Mouse (Mus musculus) cerebellum, adult 8-10 months (tissue): Measurements from ENCODE around the gene Lexm.
A peak's percentile ranks its signal among the peaks of the same experiment; 100 is the strongest.

Experiments used
- DNase-seq: peaks from one replicate; pipeline ENCODE4 v3.0.0; 2022

The Lexm gene

DNA sequence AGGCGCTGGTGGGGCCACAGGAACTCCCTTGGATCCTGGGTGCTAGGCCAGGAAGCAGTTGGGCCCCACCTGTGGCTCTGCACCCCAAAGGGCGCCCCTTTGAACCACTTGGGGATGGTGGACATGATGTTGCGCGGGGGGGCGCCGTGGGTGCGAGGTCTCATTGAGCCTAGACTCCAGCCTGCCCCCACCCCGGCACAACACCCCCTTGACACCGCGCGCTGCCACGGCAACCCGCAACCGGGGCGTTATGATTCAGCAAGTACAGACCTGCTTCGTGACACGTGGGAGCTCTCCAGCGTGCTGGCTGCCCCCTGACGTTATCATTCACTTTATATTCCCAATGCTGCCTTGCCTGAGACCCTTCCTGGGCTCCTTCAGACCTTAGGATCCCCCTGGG, at the start of gene Lexm:
Gene Lexm, minus strand, starts transcription at position 186 of the 400 bp plus-strand sequence.
- DNase-seq: no peak

DNA sequence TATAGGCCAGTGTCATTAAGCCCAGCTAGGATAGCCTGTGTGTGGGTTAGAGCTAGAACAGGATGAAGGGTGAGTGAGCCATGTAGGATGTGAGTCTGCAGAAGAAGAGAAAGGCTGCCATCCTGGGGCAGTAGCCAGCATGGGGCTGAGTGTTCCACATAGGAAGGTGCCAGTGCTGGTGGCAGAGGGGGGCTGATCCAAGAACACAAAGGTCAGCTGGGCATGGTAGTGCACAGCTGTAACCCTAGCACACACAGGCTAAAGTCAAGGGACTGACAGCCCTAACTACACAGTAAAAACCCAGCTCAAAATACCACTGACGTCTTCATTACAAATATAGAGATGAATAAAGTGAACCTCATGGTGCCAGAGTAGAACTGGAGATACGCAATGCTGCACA, 49.5 kb upstream of the Lexm start:
- no peak for DNase-seq

DNA sequence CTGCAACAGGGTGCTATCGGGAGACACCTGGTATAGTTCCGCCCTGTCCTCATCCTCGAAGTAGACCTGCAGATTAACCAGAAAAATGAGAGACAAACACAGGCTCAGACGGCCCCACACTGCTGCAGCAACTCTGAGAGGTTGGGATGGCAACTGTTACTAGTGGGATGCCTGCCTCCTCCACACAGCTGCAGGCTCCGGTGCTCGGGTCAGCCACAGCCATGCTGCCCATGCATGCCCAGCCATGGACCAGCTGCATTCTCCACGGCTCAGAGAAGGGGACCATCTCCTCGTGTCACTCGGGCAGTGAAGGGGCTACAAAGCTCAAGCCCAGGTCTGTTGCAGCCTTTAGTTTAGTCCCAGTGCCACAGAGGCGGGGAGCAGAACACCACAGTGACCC, 48.6 kb upstream of the Lexm start:
- DNase-seq: no peak

DNA sequence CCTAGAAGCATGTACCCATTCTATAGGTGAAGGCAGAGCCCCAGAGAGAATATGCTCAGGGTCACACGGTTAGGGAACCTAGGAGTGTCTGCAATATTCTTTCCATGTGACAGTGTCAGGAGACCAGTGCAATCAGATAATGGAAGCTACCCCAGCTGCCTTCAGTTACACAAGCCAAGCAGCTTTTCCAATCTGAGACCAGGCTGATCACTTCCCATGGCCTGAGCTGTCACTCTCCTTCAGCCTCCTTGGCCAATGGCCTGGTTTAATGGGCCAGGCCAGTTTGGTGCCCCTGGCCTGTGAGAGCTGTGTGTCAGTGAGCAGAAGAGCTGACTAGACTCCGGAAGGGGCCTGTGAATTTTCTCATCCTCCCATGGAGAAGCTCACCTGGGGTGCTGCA, 48.2 kb upstream of the Lexm start:
- no peak for DNase-seq

DNA sequence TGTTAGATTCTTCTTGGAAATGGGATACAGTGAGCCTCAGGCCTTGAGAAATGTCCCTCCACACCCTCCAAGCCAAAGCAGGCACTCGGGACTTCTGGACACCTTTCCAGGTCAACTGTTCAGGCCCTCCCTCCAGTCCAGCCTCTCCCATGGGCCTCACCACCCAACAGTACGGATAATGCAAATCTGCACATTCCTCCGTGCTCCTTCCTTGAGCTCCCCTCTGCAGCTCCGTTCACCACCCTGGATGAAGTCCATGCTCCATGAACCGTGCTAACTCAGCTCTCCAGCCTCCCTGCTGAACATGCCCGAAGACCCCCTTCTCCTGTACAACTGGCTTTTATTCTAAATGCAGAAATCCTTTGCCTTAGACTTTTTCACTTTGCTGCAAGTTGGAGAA, 47.7 kb upstream of the Lexm start:
- no peak for DNase-seq

DNA sequence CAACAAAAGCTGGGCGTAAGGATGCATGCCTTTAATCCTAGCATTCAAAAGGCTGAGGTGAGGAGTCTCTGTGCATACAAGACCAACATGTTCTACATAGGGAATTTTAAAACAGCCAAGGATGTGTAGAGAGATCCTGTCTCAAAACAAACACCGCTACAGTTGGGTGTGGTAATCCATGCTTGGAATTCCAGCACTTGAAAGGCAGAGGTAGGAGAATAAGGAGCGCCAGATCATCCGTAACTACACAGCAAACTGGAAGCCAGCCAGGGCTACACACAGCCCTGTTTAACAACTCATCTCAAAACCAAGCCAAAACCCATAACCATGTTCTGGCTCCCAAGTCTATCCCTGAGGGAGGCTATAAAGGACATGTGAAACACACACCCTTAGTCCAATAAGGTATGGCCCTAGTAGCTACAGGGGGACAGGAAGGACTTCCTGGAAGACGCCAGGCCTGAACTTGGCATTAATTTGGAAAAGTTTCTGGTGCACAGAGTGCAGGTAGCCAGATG, 47.0 kb upstream of the Lexm start:
- DNase-seq: no peak

DNA sequence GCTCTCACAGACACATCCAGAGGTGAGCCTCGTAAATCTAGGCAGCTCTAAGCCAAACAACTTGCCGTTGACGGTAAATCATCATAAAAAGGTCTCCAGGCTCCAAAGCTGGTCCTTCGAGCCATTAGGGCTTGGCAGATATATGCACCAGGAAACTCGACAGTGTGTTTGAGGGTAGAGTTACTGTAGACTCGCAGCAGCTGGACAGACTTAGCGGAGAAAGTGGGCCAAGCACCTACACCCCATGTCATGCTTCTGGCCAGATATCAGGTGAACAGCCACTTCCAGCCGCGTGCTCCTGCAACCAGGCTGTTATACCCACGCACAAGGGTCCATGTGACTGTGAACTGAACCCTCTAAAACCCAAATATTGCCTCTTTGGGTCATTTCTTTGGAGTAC, 38.6 kb upstream of the Lexm start:
- no peak for DNase-seq

DNA sequence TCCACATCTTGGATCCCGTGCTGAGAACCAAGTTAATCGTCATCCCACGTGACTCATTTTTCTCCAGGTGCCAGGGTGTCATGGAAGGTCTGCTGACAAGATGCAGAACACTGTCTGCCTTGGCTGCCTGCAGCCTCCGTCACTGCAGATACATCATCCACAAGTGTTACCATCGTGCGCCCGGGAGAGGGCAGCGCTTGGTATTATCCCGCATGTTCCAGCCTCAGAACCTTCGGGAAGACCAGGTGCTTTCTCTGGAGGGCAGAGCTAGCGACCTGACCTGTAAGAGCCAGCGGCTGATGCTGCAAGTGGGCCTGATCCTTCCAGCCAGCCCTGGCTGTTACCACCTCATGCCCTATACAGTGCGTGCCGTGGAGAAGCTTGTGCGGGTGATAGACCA, 36.0 kb upstream of the Lexm start:
- DNase-seq: no peak

DNA sequence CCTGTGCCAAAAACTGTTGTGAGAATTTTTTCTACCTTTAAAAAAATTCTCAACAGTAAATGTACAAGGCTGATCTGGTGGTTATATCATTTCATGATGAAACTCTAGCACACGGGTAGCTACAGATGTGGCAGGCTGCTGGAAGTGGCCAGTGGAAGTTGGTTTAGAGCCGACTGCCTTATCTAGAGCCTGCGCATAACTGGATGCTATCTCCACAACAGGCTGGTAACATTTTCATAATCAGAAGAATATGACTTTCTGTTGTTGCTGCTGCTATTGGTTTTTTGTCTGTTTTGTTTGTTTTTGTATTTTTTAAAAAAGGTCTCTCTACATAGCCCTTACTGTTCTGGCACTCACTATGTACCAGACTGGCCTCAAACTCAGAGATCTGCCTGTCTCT, 35.5 kb upstream of the Lexm start:
- DNase-seq: no peak

DNA sequence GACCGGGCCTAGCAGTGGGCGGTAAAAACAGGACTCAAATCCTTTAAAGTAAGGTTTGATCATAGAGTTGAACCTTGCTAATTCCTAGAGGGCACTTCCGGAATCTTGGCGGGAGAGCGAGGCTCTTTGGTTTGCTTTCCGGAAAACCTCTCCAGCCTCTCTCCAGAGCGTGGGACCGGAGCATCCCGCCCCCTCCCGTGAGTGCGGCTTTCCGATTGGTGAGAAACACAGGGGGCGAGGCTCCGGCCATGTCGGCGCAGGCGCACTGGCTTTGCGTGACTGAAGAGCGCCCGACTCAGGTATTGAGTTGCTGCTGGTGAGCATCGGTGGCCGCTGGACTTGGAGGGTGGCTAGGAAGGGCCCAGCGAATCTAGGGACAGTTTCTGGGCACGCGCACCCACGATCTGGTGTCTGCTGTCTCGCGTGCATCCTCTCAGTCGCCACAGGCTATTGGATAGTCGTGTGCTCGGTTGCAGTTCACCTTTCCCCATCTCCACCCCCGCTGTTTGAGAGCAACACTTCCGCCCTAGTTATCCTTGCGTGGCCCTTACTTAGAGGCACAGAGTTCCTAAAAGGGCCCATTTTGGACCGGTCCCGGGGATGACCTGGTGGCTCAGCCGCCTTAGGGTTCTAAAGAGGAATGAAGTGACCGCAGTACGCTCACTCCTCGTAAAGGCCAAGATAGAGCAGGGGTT, 33.9 kb upstream of the Lexm start, which contains the start of gene Pars2:
Gene Pars2, plus strand, starts transcription at position 237 of the 695 bp plus-strand sequence.
- DNase-seq: peak; percentile 98

DNA sequence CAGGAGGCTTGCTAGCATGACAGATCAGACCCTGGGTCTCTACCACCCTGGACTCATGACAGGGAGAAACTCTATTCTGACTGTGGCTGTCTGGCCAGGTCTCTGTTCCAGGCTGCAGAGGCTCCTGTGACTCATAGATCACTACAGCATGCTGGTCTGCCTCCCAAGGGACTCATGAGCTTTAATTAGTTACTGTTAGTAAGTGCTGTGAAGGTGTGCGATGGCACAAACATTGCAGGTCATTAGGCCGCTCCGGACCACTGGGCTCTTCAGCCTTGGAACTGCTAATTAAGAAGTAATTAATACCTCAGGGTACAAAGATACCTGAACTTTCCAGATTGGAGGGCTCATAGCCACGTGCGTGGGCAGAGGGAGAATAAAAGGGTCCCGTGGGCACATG, 30.1 kb upstream of the Lexm start:
- DNase-seq: no peak

DNA sequence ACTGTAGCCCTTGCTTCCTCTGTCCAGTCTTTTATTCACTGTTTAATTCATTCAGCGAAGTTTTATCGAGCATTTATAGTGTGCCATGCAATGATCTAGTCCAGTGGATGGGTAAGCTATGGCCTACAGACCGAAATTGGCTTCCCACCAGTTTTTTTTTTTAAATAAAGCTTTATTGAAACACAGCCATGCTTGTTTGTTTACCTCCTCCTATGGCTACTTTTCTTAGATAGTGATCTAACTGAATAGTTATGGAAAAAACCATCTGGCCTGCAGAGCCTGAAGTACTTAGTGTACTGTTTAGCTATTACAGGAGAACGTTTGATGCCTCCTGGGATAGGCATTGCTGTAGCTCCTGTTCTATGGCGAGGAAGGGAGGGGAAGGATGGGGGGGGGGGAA, 28.8 kb upstream of the Lexm start:
- DNase-seq: no peak

DNA sequence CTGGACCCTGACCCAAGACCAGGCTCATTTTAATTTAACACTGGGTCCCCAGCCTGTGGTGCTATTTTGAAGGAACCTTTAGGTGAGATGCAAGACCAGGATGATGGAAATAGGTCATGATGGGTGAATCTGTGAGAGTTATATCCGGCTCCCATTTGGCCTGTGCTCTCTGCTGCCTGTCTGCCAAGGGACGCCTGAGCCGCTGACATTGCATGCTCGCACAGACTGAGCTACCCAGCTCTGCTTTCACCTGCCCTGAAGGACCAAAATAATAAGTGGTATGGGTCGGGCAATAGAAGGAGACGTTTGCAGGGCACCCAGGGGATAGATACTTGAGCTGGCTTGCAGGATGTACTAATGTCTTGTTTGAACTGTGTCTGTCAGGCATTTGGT, 27.2 kb upstream of the Lexm start:
- DNase-seq: no peak

DNA sequence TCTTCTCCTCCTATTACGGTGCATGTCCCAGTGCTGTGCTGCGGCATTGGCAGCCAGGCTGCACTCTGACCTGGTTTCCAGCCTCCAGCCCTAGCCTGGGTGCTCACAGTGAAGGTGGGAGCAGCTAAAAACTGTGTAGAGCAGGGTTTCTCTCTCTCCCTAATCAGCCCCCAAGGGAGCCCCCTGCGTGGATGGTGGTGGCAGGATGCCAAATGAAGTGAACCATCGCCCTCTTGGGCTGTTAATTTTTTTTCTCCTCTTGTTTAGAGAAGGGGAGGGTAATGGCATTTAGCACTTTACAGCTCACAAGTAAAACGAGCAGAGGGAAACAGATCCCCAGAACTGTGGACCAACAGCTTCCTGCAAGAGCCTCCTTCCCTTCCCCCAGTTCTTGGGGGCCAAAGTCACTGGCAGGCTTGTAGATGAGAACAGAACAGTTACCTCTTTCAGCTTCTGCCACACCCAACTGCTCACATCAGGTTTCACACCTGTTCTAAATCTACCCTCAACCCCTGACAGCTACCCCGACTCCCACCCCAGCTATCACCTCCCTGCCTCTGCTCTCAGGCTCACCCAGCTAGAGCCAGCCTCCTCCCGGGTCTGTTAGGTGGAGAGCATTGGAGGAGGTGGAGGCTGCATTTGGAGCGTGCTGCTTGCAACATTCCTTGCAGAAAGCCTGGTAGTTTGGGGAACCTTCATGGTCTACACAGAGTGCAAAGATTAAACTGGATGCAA, 26.6 kb upstream of the Lexm start:
- DNase-seq: no peak

DNA sequence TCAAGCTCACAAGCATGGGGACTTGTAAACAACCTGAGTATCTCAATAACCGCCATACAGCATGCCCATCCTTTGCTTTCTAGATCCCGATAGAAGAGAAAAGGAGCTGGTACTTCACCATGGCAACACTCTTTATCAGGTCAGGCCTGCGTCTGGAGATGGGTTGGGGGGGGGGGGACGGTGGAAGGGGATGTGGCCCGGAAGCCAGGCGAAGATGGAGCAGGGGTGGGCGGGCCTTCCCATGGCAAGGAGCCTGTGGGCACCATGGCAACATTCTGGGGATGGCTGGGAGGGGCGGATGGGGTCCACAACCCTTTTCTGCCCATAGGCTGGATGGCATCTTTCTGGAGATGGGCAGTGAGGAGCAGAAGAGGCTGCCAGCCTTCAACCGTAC, 17.0 kb upstream of the Lexm start:
- DNase-seq: no peak

DNA sequence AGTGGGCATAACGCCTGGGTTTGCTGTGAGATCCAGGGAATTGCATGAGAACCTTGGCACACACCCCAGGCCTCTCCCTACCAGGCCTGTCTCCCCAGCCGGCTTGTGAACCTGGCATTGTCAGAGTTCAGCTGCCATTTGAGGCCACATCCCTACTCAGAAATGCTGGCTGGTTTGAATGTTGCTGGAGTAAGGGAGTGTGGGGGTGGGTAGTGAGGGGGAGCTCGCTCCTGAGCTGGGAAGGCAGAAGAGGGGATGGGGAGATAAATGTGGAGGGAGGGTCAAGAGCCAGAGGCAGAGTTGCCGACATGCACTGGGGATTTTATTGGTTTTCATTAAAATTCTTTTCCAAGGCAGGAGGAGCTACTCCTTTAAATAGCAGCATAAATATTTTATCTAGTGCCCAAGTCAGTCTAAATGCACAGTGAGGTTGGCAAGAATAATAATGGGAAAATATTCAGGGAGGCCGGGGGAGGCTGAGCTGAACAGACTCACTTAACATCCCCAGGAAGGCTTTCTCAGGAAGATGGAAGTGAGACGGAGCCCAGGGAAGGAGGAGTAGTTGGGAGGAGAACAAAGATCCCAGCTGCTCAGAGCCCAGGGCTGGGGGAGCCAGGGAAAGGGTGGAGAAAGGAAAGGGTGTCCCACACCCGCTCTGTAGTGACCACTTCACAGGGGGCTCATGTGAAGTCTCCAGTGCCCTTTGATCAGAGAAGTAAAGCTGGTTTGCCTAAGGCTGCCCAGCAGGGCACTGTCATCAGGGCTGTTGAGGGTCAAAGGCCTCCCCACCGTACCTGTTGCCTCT, 16.4 kb upstream of the Lexm start:
- DNase-seq: no peak

DNA sequence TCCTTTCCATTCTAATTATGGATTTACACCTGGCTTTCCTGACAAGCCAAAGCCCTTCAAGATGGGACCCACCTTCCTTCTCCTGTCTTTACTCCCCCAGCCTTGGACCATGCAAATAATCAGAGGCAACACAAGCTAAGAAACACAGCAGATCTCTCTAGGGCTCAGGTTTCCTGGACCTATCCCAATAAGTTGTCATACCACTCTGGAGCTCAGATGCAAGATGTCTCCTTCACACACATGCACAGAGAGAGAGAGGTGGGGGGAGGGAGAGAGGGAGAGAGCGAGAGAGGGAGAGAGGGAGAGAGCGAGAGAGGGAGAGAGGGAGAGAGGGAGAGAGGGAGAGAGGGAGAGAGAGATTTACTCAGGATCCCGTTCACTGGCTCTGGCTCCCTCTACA, 15.3 kb upstream of the Lexm start:
- DNase-seq: no peak

DNA sequence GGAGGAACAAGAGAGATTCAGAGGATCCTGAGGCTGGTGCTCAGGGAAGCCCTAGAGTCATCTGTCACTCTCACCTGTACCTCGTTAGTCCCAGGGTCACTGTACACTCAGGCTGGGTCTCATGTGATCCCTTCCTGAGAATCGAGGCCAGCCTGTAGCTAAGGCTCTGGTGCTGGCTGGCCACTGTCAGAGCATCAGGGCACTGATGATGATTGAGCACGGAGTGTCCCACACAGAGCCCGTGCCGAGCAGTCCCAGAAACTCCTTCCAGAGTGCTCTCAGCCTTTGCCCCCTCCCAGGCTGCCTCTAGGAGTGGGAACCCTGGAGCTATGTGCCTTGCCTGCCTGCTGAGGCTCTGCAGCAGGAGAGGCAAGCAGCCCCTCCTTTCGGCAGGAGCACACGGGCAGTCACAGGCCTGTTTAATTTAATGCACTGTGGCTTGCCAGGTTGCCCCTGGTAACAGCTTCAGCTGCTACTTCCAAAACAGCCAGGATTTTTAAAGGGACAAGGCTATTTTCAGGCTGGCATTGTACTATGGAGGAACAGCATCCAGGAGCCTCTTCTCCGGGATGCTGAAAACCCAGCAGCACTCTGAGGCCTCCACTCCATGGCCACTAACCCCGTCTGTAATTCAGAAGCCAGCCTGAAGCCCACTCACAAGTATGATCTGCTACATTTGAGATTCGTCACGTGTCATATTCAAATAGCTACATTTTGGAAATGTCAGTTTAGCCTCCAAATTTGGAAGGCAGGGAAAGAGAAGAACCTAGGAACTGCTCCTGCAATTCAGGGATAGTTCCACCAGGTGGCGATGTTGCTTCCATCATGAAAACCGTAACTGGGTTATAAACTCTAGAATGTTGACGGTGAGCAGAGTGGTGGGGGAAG, 13.5 kb upstream of the Lexm start:
- peak; percentile 78 for DNase-seq

DNA sequence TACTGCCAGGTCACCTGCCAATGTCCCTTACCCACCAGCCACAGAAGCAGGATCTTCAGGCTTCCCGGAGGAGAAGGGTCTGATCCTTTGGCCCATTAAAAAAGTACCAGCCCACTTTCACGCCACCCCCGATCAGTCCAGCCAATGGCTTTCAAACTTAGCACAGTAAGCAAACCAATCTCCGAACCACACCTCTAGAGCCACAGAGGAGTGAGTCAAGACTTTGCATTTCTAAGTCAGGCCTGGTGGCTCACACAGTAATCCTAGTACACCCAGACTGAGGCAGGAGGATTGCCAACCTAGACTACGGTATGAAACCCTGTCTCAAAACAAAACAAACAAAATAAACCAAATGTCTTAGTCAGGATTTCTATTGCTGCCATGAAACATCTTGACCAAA, 12.3 kb upstream of the Lexm start:
- DNase-seq: no peak

DNA sequence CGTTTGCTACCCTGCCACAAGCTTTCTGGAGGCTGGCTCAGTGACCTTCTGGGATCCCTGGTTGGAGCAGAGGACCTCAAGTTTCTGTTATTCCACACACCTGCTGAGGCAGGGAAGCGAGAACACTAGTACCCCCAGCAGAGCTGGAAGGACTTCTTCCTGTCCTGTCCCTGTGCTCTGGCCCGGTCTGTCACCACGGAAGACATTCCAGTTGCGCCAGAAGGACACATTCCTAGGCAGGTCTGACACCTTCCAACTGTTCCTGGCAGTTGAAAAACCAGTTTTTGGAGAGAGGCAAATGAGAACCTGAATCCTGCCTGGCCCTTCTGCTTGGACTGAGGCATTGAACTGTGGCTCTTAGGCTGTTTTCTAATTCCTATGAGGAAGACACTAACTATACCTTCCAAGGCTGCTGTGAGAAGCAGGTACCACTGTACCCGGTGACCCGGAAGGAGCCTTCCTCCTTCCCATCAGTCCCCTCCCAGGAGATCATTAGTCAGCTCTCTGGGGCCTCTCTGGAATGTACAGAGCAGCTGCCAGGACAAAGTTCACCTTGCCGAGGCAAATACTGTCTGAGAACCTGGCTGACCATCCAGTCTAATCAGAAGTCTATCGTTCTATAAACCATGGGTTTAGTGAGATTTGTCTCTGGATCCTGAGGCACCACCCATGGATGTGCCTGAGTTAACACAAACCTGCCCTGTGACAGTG, 11.8 kb upstream of the Lexm start:
- no peak for DNase-seq

DNA sequence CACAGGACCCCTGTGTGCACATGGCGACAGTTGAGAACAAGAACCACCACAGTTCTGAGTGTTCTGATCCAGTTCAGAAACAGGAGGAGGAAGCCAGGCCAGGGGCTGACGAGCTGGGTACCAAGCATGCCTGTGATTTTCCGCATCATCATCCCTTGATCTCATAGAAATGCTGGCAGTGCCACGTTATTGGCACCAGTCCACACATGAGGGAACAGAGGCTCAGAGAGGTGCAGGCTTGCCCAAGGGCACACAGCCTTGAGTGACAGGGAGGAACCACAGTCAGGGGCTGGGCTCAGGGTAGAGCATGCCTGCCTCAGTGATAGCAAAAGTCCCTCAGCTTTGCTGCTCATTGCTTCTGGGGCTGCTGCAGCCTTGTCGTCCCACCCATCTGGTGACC, 10.8 kb upstream of the Lexm start:
- DNase-seq: no peak

DNA sequence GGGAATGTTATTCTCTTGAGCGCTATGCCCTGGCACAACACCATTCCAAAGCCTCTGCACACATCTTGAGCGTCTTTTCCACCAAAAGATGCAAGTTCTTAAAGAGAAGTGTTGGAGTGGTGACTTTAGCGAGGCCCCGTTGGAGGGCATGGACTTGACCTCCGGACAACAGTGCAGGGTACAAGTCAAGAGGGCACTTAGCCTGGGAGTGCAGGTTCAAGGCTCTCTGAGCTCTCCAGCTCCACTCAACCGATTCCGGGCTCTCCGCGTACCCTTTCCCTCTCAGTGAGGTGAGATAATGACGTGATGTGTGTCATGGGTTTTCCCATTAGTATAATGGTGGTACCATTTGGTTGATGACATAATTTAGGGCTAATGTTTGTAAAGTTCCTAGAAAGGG, 7.2 kb upstream of the Lexm start:
- DNase-seq: no peak
